Mouse (Mus musculus): Measurements from ENCODE around the gene Olfr1360. TPM values are rescaled to one million over a fixed set of nuclear protein-coding genes. Genes with fewer than 3 reads are reported as not detected.

Olfr1360 gene
- polyA plus RNA-seq, 1 experiment from 2014 or later, result not detected

Small RNA genes within 50 kb of the gene (microRNA-seq; reads per million reads assigned to microRNA genes)
- not detected for gene Gm44357
- not detected for gene Gm44367

Other genes starting within 250 kb of the Olfr1360 start
- 2.8 and 3.0 TPM in 2 replicates for gene Pgbd1, start 236.3 kb downstream of the Olfr1360 start, polyA plus RNA-seq (2015; fragmentation: Nextera tagmentation; extraction: Ambion mirVana)
- gene Zscan26, start 223.7 kb downstream of the Olfr1360 start, polyA plus RNA-seq (2015; fragmentation: Nextera tagmentation; extraction: Ambion mirVana), result 31.3 and 33.8 TPM in 2 replicates
- 3.1 and 3.8 TPM in 2 replicates for gene Nkapl, start 208.9 kb downstream of the Olfr1360 start, polyA plus RNA-seq (2015; fragmentation: Nextera tagmentation; extraction: Ambion mirVana)
- gene Zkscan4, start 198.5 kb downstream of the Olfr1360 start, polyA plus RNA-seq (2015; fragmentation: Nextera tagmentation; extraction: Ambion mirVana), result 3.4 TPM in 2 replicates
- not detected in 2 replicates for gene Gm10065, start 198.0 kb downstream of the Olfr1360 start, polyA plus RNA-seq (2015; fragmentation: Nextera tagmentation; extraction: Ambion mirVana)
- 0.29 and 0.31 TPM in 2 replicates for gene AK157302, start 182.2 kb downstream of the Olfr1360 start, polyA plus RNA-seq (2015; fragmentation: Nextera tagmentation; extraction: Ambion mirVana)
- 4.9 and 6.1 TPM in 2 replicates for gene Gm11273, start 176.0 kb downstream of the Olfr1360 start, polyA plus RNA-seq (2015; fragmentation: Nextera tagmentation; extraction: Ambion mirVana)
- gene Zkscan8, start 146.3 kb downstream of the Olfr1360 start, polyA plus RNA-seq (2015; fragmentation: Nextera tagmentation; extraction: Ambion mirVana), result 5.5 and 6.8 TPM in 2 replicates
- gene Olfr1366, start 134.6 kb downstream of the Olfr1360 start, polyA plus RNA-seq (2015; fragmentation: Nextera tagmentation; extraction: Ambion mirVana), result 0.10 and 0.26 TPM in 2 replicates
- gene Olfr1535, start 117.5 kb downstream of the Olfr1360 start, polyA plus RNA-seq (2015; fragmentation: Nextera tagmentation; extraction: Ambion mirVana), result 0.04 TPM in 1 of 2 replicates, not detected in the other
- gene Olfr1364, start 95.6 kb downstream of the Olfr1360 start, polyA plus RNA-seq (2015; fragmentation: Nextera tagmentation; extraction: Ambion mirVana), result not detected in 2 replicates
- not detected in 2 replicates for gene Olfr1362, start 63.4 kb downstream of the Olfr1360 start, polyA plus RNA-seq (2015; fragmentation: Nextera tagmentation; extraction: Ambion mirVana)
- gene Olfr11, start 34.9 kb downstream of the Olfr1360 start, polyA plus RNA-seq (2015; fragmentation: Nextera tagmentation; extraction: Ambion mirVana), result not detected in 2 replicates
- gene Olfr1361, start 14.0 kb downstream of the Olfr1360 start, polyA plus RNA-seq (2015; fragmentation: Nextera tagmentation; extraction: Ambion mirVana), result not detected in 2 replicates
- not detected in 2 replicates for gene Olfr1359, start 20.7 kb upstream of the Olfr1360 start, polyA plus RNA-seq (2015; fragmentation: Nextera tagmentation; extraction: Ambion mirVana)
- 2.0 and 3.0 TPM in 2 replicates for gene Hist1h2bl, start 38.7 kb upstream of the Olfr1360 start, polyA plus RNA-seq (2015; fragmentation: Nextera tagmentation; extraction: Ambion mirVana)
- 25.5 and 29.4 TPM in 2 replicates for gene Hist1h2ai, start 39.0 kb upstream of the Olfr1360 start, polyA plus RNA-seq (2015; fragmentation: Nextera tagmentation; extraction: Ambion mirVana)
- 11.8 and 14.4 TPM in 2 replicates for gene Hist1h3h, start 40.3 kb upstream of the Olfr1360 start, polyA plus RNA-seq (2015; fragmentation: Nextera tagmentation; extraction: Ambion mirVana)
- 4.5 and 5.5 TPM in 2 replicates for gene Hist1h2bm, start 44.6 kb upstream of the Olfr1360 start, polyA plus RNA-seq (2015; fragmentation: Nextera tagmentation; extraction: Ambion mirVana)
- gene Hist1h4j, start 57.7 kb upstream of the Olfr1360 start, polyA plus RNA-seq (2015; fragmentation: Nextera tagmentation; extraction: Ambion mirVana), result 1.8 and 3.1 TPM in 2 replicates
- gene Hist1h4k, start 73.1 kb upstream of the Olfr1360 start, polyA plus RNA-seq (2015; fragmentation: Nextera tagmentation; extraction: Ambion mirVana), result 3.1 and 6.3 TPM in 2 replicates
- 43.1 and 47.1 TPM in 2 replicates for gene Hist1h2ak, start 76.4 kb upstream of the Olfr1360 start, polyA plus RNA-seq (2015; fragmentation: Nextera tagmentation; extraction: Ambion mirVana)
- gene Hist1h2bn, start 76.7 kb upstream of the Olfr1360 start, polyA plus RNA-seq (2015; fragmentation: Nextera tagmentation; extraction: Ambion mirVana), result 5.5 and 6.1 TPM in 2 replicates
- 41.4 and 42.0 TPM in 2 replicates for gene Hist1h1b, start 103.2 kb upstream of the Olfr1360 start, polyA plus RNA-seq (2015; fragmentation: Nextera tagmentation; extraction: Ambion mirVana)
- 137 and 172 TPM in 2 replicates for gene Hist1h3i, start 106.0 kb upstream of the Olfr1360 start, polyA plus RNA-seq (2015; fragmentation: Nextera tagmentation; extraction: Ambion mirVana)
- 10.7 and 22.4 TPM in 2 replicates for gene Hist1h2an, start 109.8 kb upstream of the Olfr1360 start, polyA plus RNA-seq (2015; fragmentation: Nextera tagmentation; extraction: Ambion mirVana)
- gene Hist1h2bp, start 110.1 kb upstream of the Olfr1360 start, polyA plus RNA-seq (2015; fragmentation: Nextera tagmentation; extraction: Ambion mirVana), result 2.1 and 3.1 TPM in 2 replicates
- gene Hist1h2bq, start 132.8 kb upstream of the Olfr1360 start, polyA plus RNA-seq (2015; fragmentation: Nextera tagmentation; extraction: Ambion mirVana), result 23.1 and 31.1 TPM in 2 replicates
- 1.7 TPM in 1 of 2 replicates, not detected in the other for gene Hist1h2ao, start 133.1 kb upstream of the Olfr1360 start, polyA plus RNA-seq (2015; fragmentation: Nextera tagmentation; extraction: Ambion mirVana)
- gene Hist1h4m, start 134.3 kb upstream of the Olfr1360 start, polyA plus RNA-seq (2015; fragmentation: Nextera tagmentation; extraction: Ambion mirVana), result not detected in 2 replicates
- gene Hist1h4n, start 154.8 kb upstream of the Olfr1360 start, polyA plus RNA-seq (2015; fragmentation: Nextera tagmentation; extraction: Ambion mirVana), result 19.5 and 22.5 TPM in 2 replicates
- gene Hist1h2ap, start 156.1 kb upstream of the Olfr1360 start, polyA plus RNA-seq (2015; fragmentation: Nextera tagmentation; extraction: Ambion mirVana), result 3,976 and 4,351 TPM in 2 replicates
- gene Hist1h2br, start 156.3 kb upstream of the Olfr1360 start, polyA plus RNA-seq (2015; fragmentation: Nextera tagmentation; extraction: Ambion mirVana), result 26.7 and 30.8 TPM in 2 replicates

Data from lung, embryonic 15.5 days (tissue).